Mouse (Mus musculus) bone marrow, adult 2 months (tissue): ENCODE data around the gene Mypn.

ENCODE experiments used
- CTCF ChIP-seq: fragments of 200-500 bp; IDR thresholded peaks from 2 replicates; pipeline ENCODE4 v1.5.1; 2011; ENCODE audit warnings: low read length, control low read depth; ENCODE audit not compliant: control insufficient read depth, insufficient read depth
- POLR2A ChIP-seq: fragments of 200-500 bp; IDR thresholded peaks from 2 replicates; pipeline ENCODE4 v1.6.1; 2011; ENCODE audit warnings: low read depth, mild to moderate bottlenecking, control low read depth, low read length, borderline replicate concordance; ENCODE audit not compliant: control insufficient read depth

GRCm38 (mm10) chr10:63245846-63246245, 42.1 kb upstream of the Mypn start:
- TF ChIP-seq POLR2A (no peak), CTCF (no peak)
